Mouse (Mus musculus): ENCODE results near the gene Mphosph8. TPM values are rescaled to one million over a fixed set of nuclear protein-coding genes. Genes with fewer than 3 reads are reported as not detected.

Gene Mphosph8
- polyA plus RNA-seq, 1 experiment = not detected

GRCm38 (mm10) chr14:56669046-56669620 lies 1.1 kb downstream of the Mphosph8 start:
- Histone ChIP-seq H3K4me1 (ENCODE audit: control insufficient read depth, insufficient read depth, low read length) (no peaks in the 10 kb centered on the region; the same call in 1 of the 2 replicates), H3K4me3 (ENCODE audit: insufficient read depth, low read depth, low read length) (peak overlapping the region; percentile 76), H3K27ac (ENCODE audit: insufficient read depth, low read depth, low read length) (no peak overlapping the region)
- 5% methylated on average over 13 of the region's 13 CpGs for WGBS
- no peak for TF ChIP-seq CTCF (IDR thresholded peaks at IDR 0.05; ENCODE audit: insufficient read depth, low read depth, low read length)
- TF ChIP-seq POLR2A (IDR thresholded peaks at IDR 0.05; ENCODE audit: insufficient read depth, low read depth, low read length) = no peak

DNA sequence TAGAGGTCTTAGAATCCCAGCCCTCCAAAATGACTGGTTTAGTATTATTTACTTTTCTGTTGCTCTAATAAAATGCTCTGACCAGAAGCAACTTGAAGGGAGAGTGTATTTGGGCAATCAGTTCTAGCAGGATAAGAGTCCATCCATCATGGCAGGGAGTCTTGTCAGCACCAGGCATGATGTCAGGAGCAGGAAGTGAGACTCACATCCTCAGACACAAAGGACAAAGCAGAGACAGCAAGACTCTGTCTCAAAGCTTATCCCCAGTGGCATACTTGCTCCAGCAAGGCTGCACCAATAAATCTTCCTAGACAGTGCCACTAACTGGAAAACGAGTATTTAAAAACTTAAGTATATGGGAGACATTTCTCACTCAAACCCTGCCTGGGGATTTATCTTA lies 17.4 kb downstream of the Mphosph8 start:
- TF ChIP-seq POLR2A (IDR thresholded peaks at IDR 0.05; ENCODE audit: insufficient read depth, low read depth, low read length) (no peak), CTCF (IDR thresholded peaks at IDR 0.05; ENCODE audit: insufficient read depth, low read depth, low read length) (no peak)

GRCm38 (mm10) chr14:56689116-56689515 lies 21.1 kb downstream of the Mphosph8 start:
- TF ChIP-seq CTCF (IDR thresholded peaks at IDR 0.05; ENCODE audit: insufficient read depth, low read depth, low read length) (no peak), POLR2A (IDR thresholded peaks at IDR 0.05; ENCODE audit: insufficient read depth, low read depth, low read length) (no peak)
- Histone ChIP-seq H3K27ac (ENCODE audit: insufficient read depth, low read depth, low read length) (no peak overlapping the region), H3K4me3 (ENCODE audit: insufficient read depth, low read depth, low read length) (no peak overlapping the region), H3K4me1 (ENCODE audit: control insufficient read depth, insufficient read depth, low read length) (no peaks in the 10 kb centered on the region)
- 84% methylated on average over 1 of the region's 1 CpGs for WGBS

More for the DNA sequence above, 17.4 kb downstream of the Mphosph8 start:
- Histone ChIP-seq H3K27ac (ENCODE audit: insufficient read depth, low read depth, low read length) (no peak overlapping the region), H3K4me3 (ENCODE audit: insufficient read depth, low read depth, low read length) (no peak overlapping the region), H3K4me1 (ENCODE audit: control insufficient read depth, insufficient read depth, low read length) (no peaks in the 10 kb centered on the region)
- 74% methylated on average over 1 of the region's 1 CpGs for WGBS

- Histone ChIP-seq H3K27ac (ENCODE audit: insufficient read depth, low read depth, low read length) (no peak overlapping the region; the same call in 1 of the 2 replicates), H3K4me3 (ENCODE audit: insufficient read depth, low read depth, low read length) (no peak overlapping the region), H3K4me1 (ENCODE audit: control insufficient read depth, insufficient read depth, low read length) (no peaks in the 10 kb centered on the region)
- no peak for TF ChIP-seq POLR2A (IDR thresholded peaks at IDR 0.05; ENCODE audit: insufficient read depth, low read depth, low read length)
- TF ChIP-seq CTCF (IDR thresholded peaks at IDR 0.05; ENCODE audit: insufficient read depth, low read depth, low read length) = no peak
- WGBS = 15% methylated on average over 1 of the region's 1 CpGs
Measured at GRCm38 (mm10) chr14:56689766-56690165, 21.7 kb downstream of the Mphosph8 start.

DNA sequence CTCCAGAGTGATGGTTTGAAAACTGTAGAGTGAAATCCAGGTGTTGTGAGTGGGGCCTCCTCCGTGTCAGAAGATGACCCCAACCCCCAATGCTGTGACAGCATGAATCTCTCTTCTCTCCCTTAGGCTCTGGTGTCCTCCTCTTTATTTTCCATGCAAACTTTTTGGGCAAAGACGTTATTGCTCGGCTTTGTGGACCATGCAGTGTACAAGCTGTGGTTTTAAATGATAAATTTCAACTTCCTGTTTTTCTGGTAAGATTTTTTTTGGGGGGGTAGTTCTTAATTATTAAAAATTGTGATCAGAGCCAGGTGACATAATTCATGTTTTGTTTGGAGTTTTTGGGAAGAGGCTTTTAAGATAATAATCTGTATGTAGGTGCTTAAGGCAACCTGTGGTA lies 27.4 kb downstream of the Mphosph8 start:
- 82% methylated on average over 3 of the region's 3 CpGs for WGBS
- no peak for TF ChIP-seq POLR2A (IDR thresholded peaks at IDR 0.05; ENCODE audit: insufficient read depth, low read depth, low read length)
- TF ChIP-seq CTCF (IDR thresholded peaks at IDR 0.05; ENCODE audit: insufficient read depth, low read depth, low read length) = no peak
- Histone ChIP-seq H3K4me3 (ENCODE audit: insufficient read depth, low read depth, low read length) (no peak overlapping the region), H3K27ac (ENCODE audit: insufficient read depth, low read depth, low read length) (no peak overlapping the region), H3K4me1 (ENCODE audit: control insufficient read depth, insufficient read depth, low read length) (no peaks in the 10 kb centered on the region)

- 89% methylated on average over 5 of the region's 5 CpGs for WGBS
- Histone ChIP-seq H3K27ac (ENCODE audit: insufficient read depth, low read depth, low read length) (no peak overlapping the region), H3K4me3 (ENCODE audit: insufficient read depth, low read depth, low read length) (no peak overlapping the region), H3K4me1 (ENCODE audit: control insufficient read depth, insufficient read depth, low read length) (no peaks in the 10 kb centered on the region)
- TF ChIP-seq POLR2A (IDR thresholded peaks at IDR 0.05; ENCODE audit: insufficient read depth, low read depth, low read length) (no peak), CTCF (IDR thresholded peaks at IDR 0.05; ENCODE audit: insufficient read depth, low read depth, low read length) (no peak)
Measured at GRCm38 (mm10) chr14:56697836-56698235, 29.8 kb downstream of the Mphosph8 start.

GRCm38 (mm10) chr14:56702644-56703043 lies 34.6 kb downstream of the Mphosph8 start:
- TF ChIP-seq CTCF (IDR thresholded peaks at IDR 0.05; ENCODE audit: insufficient read depth, low read depth, low read length) (no peak), POLR2A (IDR thresholded peaks at IDR 0.05; ENCODE audit: insufficient read depth, low read depth, low read length) (no peak)
- Histone ChIP-seq H3K4me3 (ENCODE audit: insufficient read depth, low read depth, low read length) (no peak overlapping the region), H3K27ac (ENCODE audit: insufficient read depth, low read depth, low read length) (no peak overlapping the region), H3K4me1 (ENCODE audit: control insufficient read depth, insufficient read depth, low read length) (peaks cover 2% of the 10 kb centered on the region; the same call in 1 of the 2 replicates)
- 57% methylated on average over 4 of the region's 4 CpGs for WGBS

DNA sequence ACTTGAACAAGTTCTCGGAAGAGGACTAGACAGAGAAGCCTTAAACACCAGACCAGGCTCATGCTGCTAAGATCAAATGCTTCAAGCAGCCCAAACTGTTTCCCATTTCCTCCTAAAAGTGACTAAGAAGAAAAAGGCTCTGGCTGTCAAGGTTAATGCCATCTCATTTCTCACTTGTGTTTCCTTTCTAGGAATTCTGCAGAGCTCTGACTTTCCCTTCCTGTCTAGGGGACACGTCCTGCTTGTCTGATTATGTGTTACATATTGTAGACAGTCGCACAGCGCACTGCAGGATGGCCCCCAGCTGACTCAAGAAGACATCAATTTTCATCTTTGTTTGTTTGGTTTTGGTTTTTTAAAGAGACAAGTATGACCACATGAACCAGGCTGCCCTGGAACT lies 37.6 kb downstream of the Mphosph8 start:
- peaks cover 2% of the 10 kb centered on the region; the same call in 1 of the 2 replicates for H3K4me1 ChIP-seq (ENCODE audit: control insufficient read depth, insufficient read depth, low read length)

GRCm38 (mm10) chr14:56726493-56726892 lies 58.4 kb downstream of the Mphosph8 start:
- H3K4me3 ChIP-seq (ENCODE audit: insufficient read depth, low read depth, low read length) = no peak overlapping the region
- 90% methylated on average over 1 of the region's 1 CpGs for WGBS

More for the DNA sequence above, 37.6 kb downstream of the Mphosph8 start:
- H3K27ac ChIP-seq (ENCODE audit: insufficient read depth, low read depth, low read length) = no peak overlapping the region
- whole genome bisulfite sequencing = 68% methylated on average over 4 of the region's 4 CpGs
- no peak overlapping the region for H3K4me3 ChIP-seq (ENCODE audit: insufficient read depth, low read depth, low read length)
- no peak for TF ChIP-seq CTCF (IDR thresholded peaks at IDR 0.05; ENCODE audit: insufficient read depth, low read depth, low read length)
- TF ChIP-seq POLR2A (IDR thresholded peaks at IDR 0.05; ENCODE audit: insufficient read depth, low read depth, low read length) = no peak

More at GRCm38 (mm10) chr14:56726493-56726892, 58.4 kb downstream of the Mphosph8 start:
- Histone ChIP-seq H3K27ac (ENCODE audit: insufficient read depth, low read depth, low read length) (no peak overlapping the region), H3K4me1 (ENCODE audit: control insufficient read depth, insufficient read depth, low read length) (no peaks in the 10 kb centered on the region)
- TF ChIP-seq POLR2A (IDR thresholded peaks at IDR 0.05; ENCODE audit: insufficient read depth, low read depth, low read length) = no peak
- TF ChIP-seq CTCF (IDR thresholded peaks at IDR 0.05; ENCODE audit: insufficient read depth, low read depth, low read length) = no peak

Measured in olfactory bulb, adult 2 months (tissue).